Mouse (Mus musculus) spleen, adult 2 months (tissue): ENCODE results near the gene Trim24. TPM values are rescaled to one million over a fixed set of nuclear protein-coding genes. Genes with fewer than 3 reads are reported as not detected.
A peak's percentile ranks its signal among the peaks of the same experiment; 100 is the strongest.
"Not testable (repeated sequence)": the region's sequence is repeated elsewhere in the genome, so short reads cannot be mapped to it uniquely, and the experiment has no call there.

Source experiments
- DNase-seq, 2 experiments: peaks; one replicate each; pipeline versions ENCODE4 v3.0.0 to v3.0.0-alpha.2; 2012 to 2021; ENCODE audit warnings: low spot score in 2 of 2, low read depth in 1 of 2
- H3K27ac ChIP-seq: fragments of 200-500 bp; 2 replicates; pipeline ENCODE4 v1.5.1; 2012; ENCODE audit warnings: low read length, inconsistent platforms; ENCODE audit not compliant: insufficient read depth
- H3K27me3 ChIP-seq: fragments of 200-500 bp; 2 replicates; pipeline ENCODE4 v1.6.1; 2012; ENCODE audit warnings: mild to moderate bottlenecking, moderate library complexity, low read length, inconsistent platforms; ENCODE audit not compliant: control insufficient read depth, insufficient read depth
- H3K36me3 ChIP-seq: fragments of 200-500 bp; 2 replicates; pipeline ENCODE4 v1.6.1; 2012; ENCODE audit warnings: mild to moderate bottlenecking, low read length, inconsistent platforms; ENCODE audit not compliant: control insufficient read depth, insufficient read depth
- H3K4me1 ChIP-seq: fragments of 200-500 bp; 2 replicates; pipeline ENCODE4 v1.6.1; 2011; ENCODE audit warnings: inconsistent platforms; ENCODE audit not compliant: control insufficient read depth, insufficient read depth, insufficient read length
- H3K4me3 ChIP-seq: fragments of 200-500 bp; 2 replicates; pipeline ENCODE4 v1.5.1; 2011; ENCODE audit warnings: mild to moderate bottlenecking, inconsistent platforms; ENCODE audit not compliant: insufficient read depth, insufficient read length; ENCODE audit errors: extremely low read depth
- CTCF ChIP-seq: fragments of 200-500 bp; IDR thresholded peaks from 2 replicates; pipeline ENCODE4 v1.5.1; 2011; ENCODE audit warnings: mild to moderate bottlenecking, inconsistent platforms; ENCODE audit not compliant: insufficient read depth, insufficient read length, insufficient replicate concordance; ENCODE audit errors: extremely low read depth
- POLR2A ChIP-seq: fragments of 200-500 bp; IDR thresholded peaks from 2 replicates; pipeline ENCODE4 v1.6.1; 2011; ENCODE audit warnings: low read depth, low read length, inconsistent platforms
- WGBS: fragments of 180-500 bp; shearing (Covaris S2); methylation state at CpG from one replicate; pipeline ENCODE4 v1.1.7; 2018; 5-methylcytosine and 5-hydroxymethylcytosine counted together
- polyA plus RNA-seq: library from polyadenylated mRNA; depleted of rRNA; stranded (reverse); fragments of >200 nt; gene quantifications from 2 replicates; pipeline ENCODE4 v1.2.3, GENCODE M21; 2012; rRNA removed

Trim24 gene
- 11.5 and 11.7 TPM in 2 replicates for polyA plus RNA-seq

DNA sequence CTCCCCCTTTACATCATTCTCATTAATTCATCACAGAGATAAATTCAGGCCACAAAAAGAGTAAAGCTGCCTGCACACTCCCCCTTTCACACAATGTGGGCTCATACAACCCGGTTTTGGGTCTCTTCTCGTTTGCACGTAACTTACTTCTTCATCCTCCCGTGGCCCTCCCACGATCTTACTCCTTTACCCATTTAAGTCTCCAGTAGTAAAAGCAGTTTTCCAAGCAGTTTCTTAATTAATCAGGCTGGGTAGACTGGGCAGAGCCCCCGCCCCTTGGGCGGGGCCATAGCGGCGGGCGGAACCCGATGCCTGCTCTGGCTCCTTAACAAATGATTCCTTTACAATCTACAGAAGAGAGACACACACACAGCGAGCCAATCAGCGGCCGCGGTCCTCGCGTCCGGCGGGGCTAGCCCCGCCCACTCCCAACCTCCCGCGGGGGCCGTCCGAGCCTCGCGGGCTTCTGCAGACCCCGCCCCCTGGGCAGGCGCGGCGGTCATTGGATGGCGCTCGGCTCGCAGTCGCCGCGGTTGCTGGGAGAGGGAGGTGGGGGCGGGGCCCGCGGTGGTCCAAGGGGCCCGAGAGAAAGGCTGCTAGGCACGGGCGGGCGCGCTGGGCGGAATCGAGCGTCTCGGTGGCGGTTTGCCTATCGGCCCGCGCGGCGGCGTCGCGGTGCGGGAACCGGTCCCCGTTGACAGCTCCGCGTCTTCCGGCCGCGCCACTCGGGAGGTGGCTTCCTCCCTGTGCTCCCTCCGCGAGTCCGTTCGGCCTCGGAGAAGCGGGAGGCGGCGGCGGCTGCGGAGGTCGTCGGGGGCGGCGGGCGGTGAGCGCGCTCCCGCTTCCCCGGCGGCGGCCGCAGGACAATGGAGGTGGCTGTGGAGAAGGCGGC is at the start of gene Trim24:
Gene Trim24 (plus strand): TSS at position 567 of the 892 bp plus-strand sequence.
- TF ChIP-seq CTCF (no peak), POLR2A (peak; percentile 8; the same call in 1 of the 2 replicates)
- Histone ChIP-seq H3K27me3 (no peaks in the 10 kb centered on the region), H3K27ac (peak within 1 kb of the TSS; percentile 95), H3K4me1 (no peaks in the 10 kb centered on the region; the same call in 1 of the 2 replicates), H3K4me3 (peak within 1 kb of the TSS; percentile 69), H3K36me3 (no peaks in the 10 kb centered on the region)
- peak; percentile 91 to 94 for DNase-seq
- under 1% methylated on average over 89 of the region's 89 CpGs for WGBS

DNA sequence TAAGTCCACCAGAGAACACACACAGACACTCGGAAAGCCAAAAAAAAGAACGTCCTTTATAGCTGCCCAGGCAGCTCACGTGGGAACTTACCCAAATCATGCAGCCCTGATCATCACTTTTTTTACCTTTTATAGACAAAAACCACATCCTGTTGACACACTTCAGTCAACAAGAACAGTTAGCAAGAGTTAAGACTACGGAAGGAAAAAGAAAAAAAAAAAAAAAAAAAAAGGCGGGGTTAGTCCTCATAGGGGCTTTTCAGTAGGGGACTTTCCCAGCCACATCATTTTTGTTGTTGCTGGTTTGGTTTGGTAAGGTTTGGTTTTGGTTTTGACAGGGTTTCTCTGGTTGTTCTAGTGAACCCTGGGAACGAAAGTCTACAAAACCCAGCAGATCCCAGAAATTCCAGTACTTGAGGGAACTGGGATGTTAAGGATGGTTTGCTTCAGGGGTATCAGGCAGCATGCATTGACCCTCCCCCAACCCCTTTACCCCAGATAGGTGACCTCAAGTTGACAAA is 49.0 kb upstream of the Trim24 start:
- Histone ChIP-seq H3K4me1 (peaks cover 4% of the 10 kb centered on the region; the same call in 1 of the 2 replicates), H3K4me3 (no peak overlapping the region), H3K36me3 (no peaks in the 10 kb centered on the region), H3K27me3 (no peaks in the 10 kb centered on the region), H3K27ac (peak overlapping the region; percentile 68; the same call in 1 of the 2 replicates)
- WGBS, result 26% methylated on average over 6 of the region's 6 CpGs
- TF ChIP-seq POLR2A (no peak), CTCF (no peak)
- peak in 1 of 2 experiments; percentile 59 for DNase-seq

DNA sequence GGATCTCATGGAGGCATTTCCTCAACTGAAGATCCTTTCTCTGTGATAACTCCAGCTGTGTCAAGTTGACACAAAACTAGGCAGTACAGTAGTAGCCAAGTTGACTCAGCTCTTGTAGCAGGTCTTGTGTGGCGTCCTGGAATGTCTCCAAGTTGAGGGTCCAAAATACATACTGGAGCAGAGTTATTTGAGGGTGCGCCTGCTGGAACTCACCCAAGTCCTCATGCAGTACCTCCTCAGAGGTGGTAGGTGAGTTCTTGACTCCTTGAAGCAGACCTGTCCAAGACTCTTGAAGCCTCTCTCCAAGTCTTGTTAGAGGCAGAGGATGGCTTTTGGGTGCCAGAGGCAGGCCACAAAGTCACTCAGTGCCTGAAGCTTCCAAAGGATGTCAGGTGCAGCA is 48.2 kb upstream of the Trim24 start:
- 94% methylated on average over 2 of the region's 2 CpGs for WGBS
- TF ChIP-seq POLR2A (no peak), CTCF (no peak)

DNA sequence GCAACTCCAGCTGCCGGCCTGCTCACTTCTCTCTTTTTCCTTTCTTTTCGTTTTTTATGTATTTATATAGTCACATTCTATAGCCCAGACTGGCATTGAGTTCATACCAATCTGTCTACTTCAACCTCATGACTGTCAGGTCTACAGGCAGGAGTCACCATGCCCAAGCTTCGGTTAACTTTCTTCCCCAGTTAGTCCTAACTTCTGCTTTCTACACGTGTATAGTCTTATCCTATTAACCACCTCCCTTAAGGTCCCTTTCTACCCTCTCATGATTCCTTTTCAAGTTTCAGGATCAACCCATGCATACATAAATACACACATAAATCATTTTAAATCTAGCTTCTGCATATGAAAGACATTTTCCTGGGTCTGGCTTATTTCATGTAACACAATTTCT is 46.9 kb upstream of the Trim24 start:
- DNase-seq, result no peak
- 50% methylated on average over 4 of the region's 4 CpGs for WGBS
- H3K4me1 ChIP-seq, result peaks cover 4% of the 10 kb centered on the region; the same call in 1 of the 2 replicates
- no peak overlapping the region for H3K27ac ChIP-seq
- TF ChIP-seq CTCF, result no peak
- TF ChIP-seq POLR2A, result no peak
- no peaks in the 10 kb centered on the region for H3K27me3 ChIP-seq
- no peak overlapping the region for H3K4me3 ChIP-seq
- no peaks in the 10 kb centered on the region for H3K36me3 ChIP-seq

More for the DNA sequence above, 48.2 kb upstream of the Trim24 start:
- Histone ChIP-seq H3K27me3 (no peaks in the 10 kb centered on the region), H3K4me1 (peaks cover 4% of the 10 kb centered on the region; the same call in 1 of the 2 replicates), H3K4me3 (no peak overlapping the region), H3K36me3 (no peaks in the 10 kb centered on the region), H3K27ac (no peak overlapping the region)
- DNase-seq, result no peak

DNA sequence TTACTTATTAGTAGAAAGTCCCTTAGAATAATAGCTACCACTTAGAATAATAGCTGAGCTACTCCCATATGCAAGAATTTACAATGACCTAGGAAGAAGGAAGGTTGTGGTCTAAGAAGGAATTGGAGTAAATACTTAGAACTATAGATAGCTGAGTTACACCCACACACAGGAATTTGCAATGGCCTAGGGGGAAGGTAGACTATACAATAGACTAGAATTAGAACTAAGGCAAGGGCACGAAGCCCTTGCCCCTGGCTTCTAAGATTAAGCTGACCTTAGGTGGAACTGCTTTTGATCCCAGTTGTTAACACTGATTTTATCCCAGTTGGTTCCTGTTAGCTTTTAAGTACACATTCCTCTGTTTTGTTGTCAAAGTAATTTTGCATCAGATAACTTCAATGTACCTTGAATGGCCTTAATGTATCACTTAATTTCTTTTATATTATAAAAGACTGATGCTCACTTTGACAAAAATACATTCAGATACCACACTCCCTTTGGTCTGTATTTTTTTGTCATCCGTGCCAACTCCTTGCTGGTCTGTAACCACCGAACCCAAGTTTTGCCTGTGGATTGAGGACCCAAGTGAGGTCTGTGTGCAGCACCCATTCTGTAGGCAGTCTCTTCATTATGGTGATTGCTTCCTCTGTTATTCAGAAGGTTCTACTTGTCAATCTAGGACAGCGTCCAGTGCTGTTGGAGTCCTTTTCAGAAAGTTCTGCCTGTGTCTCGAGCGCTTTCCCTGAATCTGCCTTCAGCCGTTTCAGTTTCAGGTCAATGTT is 45.1 kb upstream of the Trim24 start:
- 92% methylated on average over 7 of the region's 7 CpGs for WGBS
- not testable (repeated sequence) for DNase-seq

DNA sequence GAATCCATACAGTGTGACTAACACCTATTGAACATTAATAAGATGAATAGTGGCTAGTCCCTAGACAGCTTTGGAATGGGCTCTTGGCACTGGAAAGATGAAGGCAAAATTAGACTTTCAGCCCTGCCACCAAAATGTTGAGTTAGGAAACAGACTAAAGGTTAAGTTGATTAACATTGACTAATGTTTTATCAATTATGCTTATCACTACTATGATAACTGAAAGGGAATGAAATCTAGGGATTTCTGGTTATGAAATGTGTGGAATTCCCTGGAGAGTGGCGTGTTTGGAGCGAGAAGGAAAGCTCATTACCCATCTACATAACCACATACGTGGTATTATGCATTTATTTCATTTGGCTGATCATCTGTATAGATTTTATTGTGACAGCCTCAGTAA is 41.7 kb upstream of the Trim24 start:
- no peak overlapping the region for H3K27ac ChIP-seq
- H3K36me3 ChIP-seq, result no peaks in the 10 kb centered on the region
- WGBS, result 90% methylated on average over 3 of the region's 3 CpGs
- TF ChIP-seq POLR2A (no peak), CTCF (no peak)
- DNase-seq, result no peak
- H3K4me3 ChIP-seq, result no peak overlapping the region
- no peaks in the 10 kb centered on the region for H3K27me3 ChIP-seq
- H3K4me1 ChIP-seq, result no peaks in the 10 kb centered on the region

More for the DNA sequence above, 45.1 kb upstream of the Trim24 start:
- not testable (repeated sequence) for H3K27ac ChIP-seq, H3K4me1 ChIP-seq, H3K4me3 ChIP-seq, H3K27me3 ChIP-seq, H3K36me3 ChIP-seq
